Mouse (Mus musculus) hindbrain, postnatal 0 days (tissue): Measurements from ENCODE around the gene Hax1. TPM values are rescaled to one million over a fixed set of nuclear protein-coding genes. Genes with fewer than 3 reads are reported as not detected.

ENCODE experiments used
- ATAC-seq: fragments of 200-750 bp; cut with Nextera tagmentation; 2 replicates; pipeline ENCODE4 v1.8.0; 2017; ENCODE audit warnings: mild to moderate bottlenecking, moderate TSS enrichment, moderate library complexity
- DNase-seq: peaks from one replicate; pipeline ENCODE4 v3.0.0-alpha.2; 2015; ENCODE audit warnings: low spot score
- H3K27ac ChIP-seq: fragments of 300-500 bp; sonication (generic); 2 replicates; pipeline ENCODE4 v1.5.1; 2014; ENCODE audit warnings: mild to moderate bottlenecking
- H3K27me3 ChIP-seq: fragments of 300-500 bp; sonication (generic); 2 replicates; pipeline ENCODE4 v1.6.1; 2014; ENCODE audit warnings: low read length, mixed read lengths; ENCODE audit not compliant: insufficient read depth
- H3K36me3 ChIP-seq: fragments of 300-500 bp; sonication (generic); 2 replicates; pipeline ENCODE4 v1.6.1; 2014; ENCODE audit warnings: low read length, mixed read lengths; ENCODE audit not compliant: insufficient read depth
- H3K4me1 ChIP-seq: fragments of 300-500 bp; sonication (generic); 2 replicates; pipeline ENCODE4 v1.6.1; 2014; ENCODE audit warnings: antibody characterized with exemption, low read length, mixed read lengths; ENCODE audit not compliant: insufficient read depth
- H3K4me2 ChIP-seq: fragments of 300-500 bp; sonication (generic); 2 replicates; pipeline ENCODE4 v1.6.1; 2014; ENCODE audit warnings: low read depth, mild to moderate bottlenecking, low read length, moderate library complexity, mixed read lengths
- H3K4me3 ChIP-seq: fragments of 300-500 bp; sonication (generic); 2 replicates; pipeline ENCODE4 v1.5.1; 2014; ENCODE audit warnings: low read length
- H3K9ac ChIP-seq: fragments of 300-500 bp; sonication (generic); replicated peaks from 2 replicates; pipeline ENCODE4 v1.6.1; 2014; ENCODE audit warnings: mild to moderate bottlenecking, low read length, moderate library complexity, mixed read lengths
- H3K9me3 ChIP-seq: fragments of 300-500 bp; sonication (generic); 2 replicates; pipeline ENCODE4 v1.6.1; 2016; ENCODE audit warnings: low read length, mixed read lengths
- CTCF ChIP-seq: IDR thresholded peaks from 2 replicates; pipeline ENCODE4 v1.5.1; 2016; ENCODE audit warnings: antibody characterized with exemption, control low read depth, low read depth
- WGBS: fragments of 180-500 bp; shearing (Covaris S2); extraction: QIAGEN DNeasy Blood & Tissue Kit; methylation state at CpG from one replicate; pipeline ENCODE4 v1.1.7; 2014; 5-methylcytosine and 5-hydroxymethylcytosine counted together
- microRNA-seq, 2 experiments: library from miRNA; unstranded; fragments of <30 nt; microRNA quantifications; one replicate each; pipeline ENCODE4; 2016
- polyA plus RNA-seq: library from polyadenylated mRNA; unstranded; fragments of >200 nt; fragmentation: Nextera tagmentation; extraction: Ambion mirVana; gene quantifications from 2 replicates; pipeline ENCODE4 v1.2.1, GENCODE M21; 2015
- total RNA-seq: library from RNA; depleted of rRNA; stranded (reverse); fragments of >200 nt; gene quantifications from 2 replicates; pipeline ENCODE4 v1.2.3, GENCODE M21; 2014; rRNA removed

Hax1 gene
- total and polyA plus RNA-seq, 2 experiments from 2014 or later, result 43.7 to 74.1 TPM

GRCm38 (mm10) chr3:89953420-89953819 is 45.2 kb downstream of the Hax1 start:
- peak; percentile 66 for ATAC-seq
- 3% methylated on average over 4 of the region's 4 CpGs for WGBS
- TF ChIP-seq CTCF, result peak; percentile 96

GRCm38 (mm10) chr3:89948655-89949054 is 49.9 kb downstream of the Hax1 start:
- ATAC-seq (no peak), DNase-seq (peak; percentile 46)
- H3K4me3 ChIP-seq, result no peak overlapping the region
- H3K4me1 ChIP-seq, result no peaks in the 10 kb centered on the region
- H3K4me2 ChIP-seq, result no peak overlapping the region
- 59% methylated on average over 6 of the region's 6 CpGs for WGBS
- no peaks in the 10 kb centered on the region for H3K27me3 ChIP-seq
- no peak overlapping the region for H3K9ac ChIP-seq
- H3K9me3 ChIP-seq, result no peaks in the 10 kb centered on the region
- no peak overlapping the region for H3K27ac ChIP-seq
- peaks cover 87% of the 10 kb centered on the region for H3K36me3 ChIP-seq
- TF ChIP-seq CTCF, result no peak

More at GRCm38 (mm10) chr3:89953420-89953819, 45.2 kb downstream of the Hax1 start:
- Histone ChIP-seq H3K4me3 (no peak overlapping the region), H3K36me3 (peaks cover 83% of the 10 kb centered on the region), H3K27ac (no peak overlapping the region), H3K9me3 (no peaks in the 10 kb centered on the region), H3K27me3 (no peaks in the 10 kb centered on the region), H3K4me1 (no peaks in the 10 kb centered on the region; the same call in 1 of the 2 replicates), H3K9ac (no peak overlapping the region), H3K4me2 (no peak overlapping the region)
- peak; percentile 90 for DNase-seq

GRCm38 (mm10) chr3:89948021-89948420 is 50.6 kb downstream of the Hax1 start:
- Histone ChIP-seq H3K9ac (no peak overlapping the region), H3K4me3 (no peak overlapping the region), H3K27ac (no peak overlapping the region), H3K4me2 (no peak overlapping the region), H3K27me3 (no peaks in the 10 kb centered on the region), H3K9me3 (no peaks in the 10 kb centered on the region), H3K4me1 (no peaks in the 10 kb centered on the region), H3K36me3 (peaks cover 87% of the 10 kb centered on the region)
- DNase-seq, result no peak
- TF ChIP-seq CTCF, result 0 out of 2 replicates have a peak, but pooled peaks have one; percentile 15
- ATAC-seq, result no peak
- WGBS, result 86% methylated on average over 11 of the region's 11 CpGs

Small RNA genes within 50 kb of the gene (microRNA-seq; reads per million reads assigned to microRNA genes)
- 0.72 to 1.9 reads per million in 2 experiments for gene Mir7669

Other genes starting within 250 kb of the Hax1 start
- 40.3 and 45.6 TPM in 2 replicates for gene Chrnb2, start 234.1 kb downstream of the Hax1 start, total RNA-seq
- gene Chrnb2, start 234.1 kb downstream of the Hax1 start, polyA plus RNA-seq, result 16.2 and 16.5 TPM in 2 replicates
- gene Ube2q1, start 225.2 kb downstream of the Hax1 start, total RNA-seq, result 50.7 and 53.2 TPM in 2 replicates
- 9.2 and 9.5 TPM in 2 replicates for gene Ube2q1, start 225.2 kb downstream of the Hax1 start, polyA plus RNA-seq
- gene She, start 167.4 kb downstream of the Hax1 start, total RNA-seq, result 1.9 and 2.8 TPM in 2 replicates
- 0.98 and 1.1 TPM in 2 replicates for gene She, start 167.4 kb downstream of the Hax1 start, polyA plus RNA-seq
- gene Il6ra, start 85.6 kb downstream of the Hax1 start, total RNA-seq, result 0.68 and 1.8 TPM in 2 replicates
- 2.1 and 2.4 TPM in 2 replicates for gene Il6ra, start 85.6 kb downstream of the Hax1 start, polyA plus RNA-seq
- gene Atp8b2, start 35.3 kb downstream of the Hax1 start, total RNA-seq, result 63.0 and 83.5 TPM in 2 replicates
- 9.8 and 10.9 TPM in 2 replicates for gene Atp8b2, start 35.3 kb downstream of the Hax1 start, polyA plus RNA-seq
- gene 4933434E20Rik, start 52.9 kb upstream of the Hax1 start, total RNA-seq, result 95.6 and 110 TPM in 2 replicates
- gene 4933434E20Rik, start 52.9 kb upstream of the Hax1 start, polyA plus RNA-seq, result 228 and 254 TPM in 2 replicates
- 83.1 and 102 TPM in 2 replicates for gene Ubap2l, start 53.8 kb upstream of the Hax1 start, total RNA-seq
- 109 and 113 TPM in 2 replicates for gene Ubap2l, start 53.8 kb upstream of the Hax1 start, polyA plus RNA-seq
- 136 and 142 TPM in 2 replicates for gene Tpm3, start 73.9 kb upstream of the Hax1 start, total RNA-seq
- gene Tpm3, start 73.9 kb upstream of the Hax1 start, polyA plus RNA-seq, result 300 and 302 TPM in 2 replicates
- gene Nup210l, start 105.4 kb upstream of the Hax1 start, total RNA-seq, result 0.52 and 0.65 TPM in 2 replicates
- gene Nup210l, start 105.4 kb upstream of the Hax1 start, polyA plus RNA-seq, result 0.11 TPM in 2 replicates
- 2,630 and 2,808 TPM in 2 replicates for gene Rps27, start 214.9 kb upstream of the Hax1 start, total RNA-seq
- gene Rps27, start 214.9 kb upstream of the Hax1 start, polyA plus RNA-seq, result 847 and 901 TPM in 2 replicates
- gene Rab13, start 214.9 kb upstream of the Hax1 start, total RNA-seq, result 5.9 and 14.8 TPM in 2 replicates
- 20.6 and 23.5 TPM in 2 replicates for gene Rab13, start 214.9 kb upstream of the Hax1 start, polyA plus RNA-seq
- 52.5 and 75.6 TPM in 2 replicates for gene Jtb, start 232.8 kb upstream of the Hax1 start, total RNA-seq
- 115 and 124 TPM in 2 replicates for gene Jtb, start 232.8 kb upstream of the Hax1 start, polyA plus RNA-seq
- gene Creb3l4, start 244.7 kb upstream of the Hax1 start, total RNA-seq, result 0.21 and 0.83 TPM in 2 replicates
- 1.2 and 1.4 TPM in 2 replicates for gene Creb3l4, start 244.7 kb upstream of the Hax1 start, polyA plus RNA-seq
- 97.8 and 105 TPM in 2 replicates for gene Slc39a1, start 249.4 kb upstream of the Hax1 start, total RNA-seq
- 70.1 and 72.0 TPM in 2 replicates for gene Slc39a1, start 249.4 kb upstream of the Hax1 start, polyA plus RNA-seq